Mouse (Mus musculus) cerebellum, postnatal 14 days (tissue): ENCODE measurements around the gene Uhrf1.
"Not testable (repeated sequence)": the region's sequence is repeated elsewhere in the genome, so short reads cannot be mapped to it uniquely, and the experiment has no call there.

ENCODE experiments used
- DNase-seq, 2 experiments: peaks; one replicate each; pipeline ENCODE4 v3.0.0; 2021; ENCODE audit warnings: mixed read lengths in 2 of 2

The Uhrf1 gene

GRCm38 (mm10) chr17:56303160-56303846 is at the start of gene Uhrf1:
TSS of gene Uhrf1 (plus strand) at chr17:56303321.
- peak; percentile 16 to 43 for DNase-seq

- DNase-seq: no peak
Measured at GRCm38 (mm10) chr17:56254695-56255094, 48.4 kb upstream of the Uhrf1 start.

GRCm38 (mm10) chr17:56255429-56255828 is 47.7 kb upstream of the Uhrf1 start:
- peak; percentile 72 to 79 for DNase-seq

- DNase-seq: peak; percentile 100
Measured at GRCm38 (mm10) chr17:56255863-56256238, 47.3 kb upstream of the Uhrf1 start.

- DNase-seq: peak; percentile 91 to 94
Measured at GRCm38 (mm10) chr17:56256239-56256881, 46.8 kb upstream of the Uhrf1 start, which contains the start of gene Fem1a. TSS of gene Fem1a (plus strand) at chr17:56256810.

- DNase-seq: peak in 1 of 2 experiments; percentile 49
Measured at GRCm38 (mm10) chr17:56257181-56257894, 45.8 kb upstream of the Uhrf1 start.

- not testable (repeated sequence) for DNase-seq
Measured at GRCm38 (mm10) chr17:56258269-56258668, 44.9 kb upstream of the Uhrf1 start.

- not testable (repeated sequence) for DNase-seq
Measured at GRCm38 (mm10) chr17:56258812-56259211, 44.3 kb upstream of the Uhrf1 start.

GRCm38 (mm10) chr17:56259301-56260037 is 43.7 kb upstream of the Uhrf1 start:
- DNase-seq: no peak

GRCm38 (mm10) chr17:56261166-56261565 is 42.0 kb upstream of the Uhrf1 start:
- DNase-seq: peak in 1 of 2 experiments; percentile 23

- no peak for DNase-seq
Measured at GRCm38 (mm10) chr17:56262645-56263094, 40.5 kb upstream of the Uhrf1 start.

GRCm38 (mm10) chr17:56264020-56264419 is 39.1 kb upstream of the Uhrf1 start:
- peak; percentile 90 for DNase-seq

GRCm38 (mm10) chr17:56265011-56265410 is 38.1 kb upstream of the Uhrf1 start:
- no peak for DNase-seq

- no peak for DNase-seq
Measured at GRCm38 (mm10) chr17:56265869-56266268, 37.3 kb upstream of the Uhrf1 start.

- DNase-seq: no peak
Measured at GRCm38 (mm10) chr17:56266271-56266670, 36.9 kb upstream of the Uhrf1 start.

GRCm38 (mm10) chr17:56269153-56269630 is 33.9 kb upstream of the Uhrf1 start:
- peak; percentile 70 to 77 for DNase-seq

GRCm38 (mm10) chr17:56269741-56270140 is 33.4 kb upstream of the Uhrf1 start:
- no peak for DNase-seq

- DNase-seq: no peak
Measured at GRCm38 (mm10) chr17:56271609-56272253, 31.4 kb upstream of the Uhrf1 start.

GRCm38 (mm10) chr17:56272644-56273043 is 30.5 kb upstream of the Uhrf1 start:
- DNase-seq: no peak

- no peak for DNase-seq
Measured at GRCm38 (mm10) chr17:56273482-56273881, 29.6 kb upstream of the Uhrf1 start.

- no peak for DNase-seq
Measured at GRCm38 (mm10) chr17:56273986-56274385, 29.1 kb upstream of the Uhrf1 start.

- DNase-seq: no peak
Measured at GRCm38 (mm10) chr17:56275842-56276480, 27.2 kb upstream of the Uhrf1 start.
